Mouse (Mus musculus) ovary, postnatal 14 days (tissue): ENCODE data around the gene Slc50a1.

ENCODE experiments used
- DNase-seq: peaks from one replicate; pipeline ENCODE4 v3.0.0; 2022; ENCODE audit warnings: low spot score

Gene Slc50a1

GRCm38 (mm10) chr3:89231345-89231744 is 39.0 kb downstream of the Slc50a1 start:
- DNase-seq: no peak

DNA sequence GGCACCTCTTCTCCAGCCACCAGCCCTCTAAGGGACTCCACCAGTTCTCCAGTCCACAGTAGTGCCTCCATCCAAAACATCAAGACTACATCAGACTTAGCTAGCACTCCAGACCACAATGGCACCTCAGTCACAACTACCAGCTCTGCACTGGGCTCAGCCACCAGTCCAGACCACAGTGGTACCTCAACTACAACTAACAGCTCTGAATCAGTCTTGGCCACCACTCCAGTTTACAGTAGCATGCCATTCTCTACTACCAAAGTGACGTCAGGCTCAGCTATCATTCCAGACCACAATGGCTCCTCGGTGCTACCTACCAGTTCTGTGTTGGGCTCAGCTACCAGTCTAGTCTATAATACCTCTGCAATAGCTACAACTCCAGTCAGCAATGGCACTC is 39.8 kb downstream of the Slc50a1 start:
- DNase-seq: no peak

DNA sequence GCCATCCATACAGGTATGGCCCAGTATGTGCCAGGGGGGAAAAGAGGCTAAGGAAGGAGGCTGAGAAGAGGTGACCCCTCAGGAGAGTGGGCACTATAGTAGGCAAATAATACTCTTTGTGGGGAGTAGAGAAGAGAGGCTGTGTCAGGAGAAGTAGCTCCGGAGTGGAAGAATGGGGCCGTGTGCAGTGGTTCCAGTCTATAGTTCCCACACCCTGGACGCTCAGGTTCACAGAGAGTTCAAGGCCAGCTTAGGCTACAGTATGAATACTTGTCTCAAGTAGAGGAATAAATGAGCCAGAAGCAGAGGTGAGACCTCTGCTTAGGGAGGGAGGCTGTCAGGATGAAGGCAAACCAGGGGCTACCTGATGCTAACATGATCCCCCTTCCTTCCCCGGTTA is 41.1 kb downstream of the Slc50a1 start:
- DNase-seq: no peak

- DNase-seq: no peak
These were observed 41.5 kb downstream of the Slc50a1 start, which contains the start of gene Muc1 for GRCm38 (mm10) chr3:89228836-89229235. Gene Muc1 (plus strand): TSS chr3:89229057.

DNA sequence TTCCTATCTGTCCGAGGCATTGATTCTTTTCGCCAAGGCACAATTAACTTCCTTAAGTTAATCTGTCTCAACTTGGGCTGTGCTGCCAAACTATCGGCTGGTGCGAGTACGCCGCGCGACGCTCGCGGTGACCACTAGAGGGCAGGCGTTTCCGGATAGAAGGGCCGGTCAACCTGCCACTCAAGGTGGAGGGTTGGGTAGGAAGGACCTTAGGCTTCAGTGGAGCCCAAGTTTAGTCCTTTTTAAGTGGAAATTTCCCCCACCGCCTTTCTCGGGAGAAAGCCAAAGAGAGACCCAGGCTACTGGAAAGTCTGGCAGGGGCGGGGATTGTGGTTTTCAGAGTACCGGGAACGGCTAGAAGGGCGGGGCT is 42.2 kb downstream of the Slc50a1 start:
- peak; percentile 87 for DNase-seq

- peak; percentile 74 for DNase-seq
These were observed 42.8 kb downstream of the Slc50a1 start for GRCm38 (mm10) chr3:89227307-89228179.

DNA sequence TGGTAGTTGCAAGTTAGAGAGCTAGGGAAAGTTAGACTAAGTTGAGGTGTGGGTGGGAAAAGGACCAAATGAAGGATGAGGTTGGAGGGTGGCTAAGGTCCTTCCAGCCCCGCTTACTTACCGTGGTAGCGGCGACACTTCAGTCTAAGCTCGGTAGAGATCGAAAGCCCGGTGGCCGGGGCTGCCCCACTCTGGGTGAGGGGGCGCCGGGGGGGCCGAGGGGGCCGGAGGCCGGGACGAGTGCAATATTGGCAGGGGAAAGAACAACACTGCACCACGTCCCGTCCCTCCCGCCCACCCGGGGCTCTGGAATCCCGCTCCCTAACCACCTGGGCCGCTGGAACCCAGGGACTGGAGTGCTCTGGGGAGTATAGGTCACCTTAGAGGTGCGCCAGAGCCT is 43.5 kb downstream of the Slc50a1 start, which contains the start of gene Mtx1:
Gene Mtx1, minus strand, starts transcription at position 189 of the 400 bp plus-strand sequence.
- DNase-seq: no peak

- DNase-seq: no peak
These were observed 44.0 kb downstream of the Slc50a1 start for GRCm38 (mm10) chr3:89226361-89226760.

GRCm38 (mm10) chr3:89225918-89226317 is 44.5 kb downstream of the Slc50a1 start:
- DNase-seq: no peak

GRCm38 (mm10) chr3:89225321-89225815 is 45.0 kb downstream of the Slc50a1 start:
- no peak for DNase-seq

- DNase-seq: no peak
These were observed 45.6 kb downstream of the Slc50a1 start for GRCm38 (mm10) chr3:89224796-89225195.

DNA sequence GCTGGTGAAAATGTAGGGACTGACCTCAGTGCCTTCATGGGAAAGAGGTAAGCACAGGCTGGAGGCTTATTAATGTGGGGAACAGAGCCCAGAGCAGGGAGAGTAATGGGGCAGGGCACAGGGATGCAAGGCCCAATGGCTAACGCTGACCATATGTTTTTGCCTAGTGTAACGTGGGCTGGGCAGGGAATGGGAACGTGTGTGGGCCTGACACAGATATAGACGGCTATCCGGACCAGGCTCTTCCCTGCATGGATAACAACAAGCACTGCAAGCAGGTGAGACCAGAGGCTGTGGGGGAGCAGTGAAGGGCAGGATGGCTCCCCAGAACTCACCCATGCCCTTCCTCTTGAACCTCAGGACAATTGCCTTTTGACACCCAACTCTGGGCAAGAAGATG is 49.2 kb downstream of the Slc50a1 start:
- no peak for DNase-seq

DNA sequence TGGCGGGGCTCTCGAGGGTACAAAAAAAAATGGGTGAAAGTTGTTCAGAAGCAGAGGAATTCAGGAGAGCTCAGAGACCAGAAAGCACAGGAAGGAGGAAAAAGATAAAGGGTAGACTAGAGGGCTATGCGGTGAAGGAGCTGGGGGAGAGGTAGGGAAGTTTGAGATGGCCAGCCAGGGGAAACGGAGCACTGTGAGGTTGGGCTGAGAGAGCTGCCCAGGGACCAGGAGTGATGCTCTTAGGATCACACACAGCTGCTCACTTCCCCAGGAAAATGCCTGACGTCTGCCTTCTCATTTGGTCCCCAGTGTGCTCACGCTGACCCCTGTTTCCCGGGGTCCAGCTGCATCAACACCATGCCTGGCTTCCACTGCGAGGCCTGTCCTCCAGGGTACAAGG is 50.8 kb downstream of the Slc50a1 start:
- no peak for DNase-seq

DNA sequence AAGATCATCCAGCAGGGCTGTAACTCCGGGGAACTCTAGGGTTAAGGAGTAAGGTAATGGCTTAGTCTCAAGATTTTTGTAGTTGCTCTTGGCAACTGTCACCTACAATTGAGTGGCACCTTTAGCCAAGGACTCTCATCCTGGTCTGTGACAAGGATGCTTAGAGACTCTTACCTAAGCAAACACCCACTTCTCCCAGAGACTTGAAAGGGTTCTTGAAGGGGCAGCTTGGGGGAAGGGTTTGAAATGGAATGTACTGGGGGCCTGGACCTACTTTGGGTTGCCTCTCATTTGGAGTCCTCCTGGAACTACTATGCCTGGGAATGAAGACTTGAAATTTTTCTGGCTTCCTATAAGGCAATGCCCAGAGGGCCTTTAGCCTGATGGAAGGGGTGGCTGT is 52.1 kb downstream of the Slc50a1 start:
- DNase-seq: no peak
